Mouse (Mus musculus): ENCODE data around the gene Gm44805. TPM values are rescaled to one million over a fixed set of nuclear protein-coding genes. Genes with fewer than 3 reads are reported as not detected.
A peak's percentile ranks its signal among the peaks of the same experiment; 100 is the strongest.

Gm44805 gene
- total RNA-seq, 2 experiments from 2014 or later: not detected

DNA sequence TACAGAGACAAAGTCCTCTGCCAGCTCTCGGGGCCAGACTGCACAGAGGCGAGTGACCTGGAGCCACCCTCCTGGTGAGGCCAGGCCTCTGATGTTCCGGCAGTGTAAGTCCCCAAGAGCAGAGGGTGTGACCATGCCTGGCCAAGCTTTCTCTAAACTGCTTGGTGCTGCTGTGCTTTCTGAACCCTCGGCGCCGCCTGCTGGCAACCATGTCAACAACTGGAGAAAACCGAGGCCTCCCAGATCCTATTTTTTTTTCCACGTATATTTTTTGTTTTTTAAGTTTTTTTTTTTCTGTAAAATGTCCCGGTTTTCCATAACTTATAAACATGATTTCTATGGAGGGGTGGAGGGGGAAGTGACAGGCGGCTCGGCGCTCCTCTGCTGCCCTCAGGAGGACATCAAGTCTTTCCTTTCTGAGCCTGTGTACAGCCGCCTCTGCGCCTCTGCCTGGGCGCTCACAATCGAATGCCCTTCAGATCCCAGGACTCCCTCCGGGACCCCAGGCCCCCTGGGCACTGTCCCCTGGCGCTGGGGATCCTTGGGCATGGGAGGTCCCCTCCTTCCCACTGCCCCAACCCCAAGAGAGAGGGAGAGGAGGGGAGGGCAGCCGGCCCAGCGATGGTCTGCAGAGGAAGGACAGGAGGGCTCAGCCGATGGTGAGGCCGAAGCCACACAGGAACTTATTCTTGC lies 20.0 kb upstream of the Gm44805 start:
- peak; percentile 71 to 73 for DNase-seq (ENCODE audit: low spot score in 2 of 2)
- intact Hi-C loops (cut with DNase I): loop anchor here (2.0 kb wide), 1 partner anchor 32 kb away; no protein-coding TSS in a partner anchor

DNA sequence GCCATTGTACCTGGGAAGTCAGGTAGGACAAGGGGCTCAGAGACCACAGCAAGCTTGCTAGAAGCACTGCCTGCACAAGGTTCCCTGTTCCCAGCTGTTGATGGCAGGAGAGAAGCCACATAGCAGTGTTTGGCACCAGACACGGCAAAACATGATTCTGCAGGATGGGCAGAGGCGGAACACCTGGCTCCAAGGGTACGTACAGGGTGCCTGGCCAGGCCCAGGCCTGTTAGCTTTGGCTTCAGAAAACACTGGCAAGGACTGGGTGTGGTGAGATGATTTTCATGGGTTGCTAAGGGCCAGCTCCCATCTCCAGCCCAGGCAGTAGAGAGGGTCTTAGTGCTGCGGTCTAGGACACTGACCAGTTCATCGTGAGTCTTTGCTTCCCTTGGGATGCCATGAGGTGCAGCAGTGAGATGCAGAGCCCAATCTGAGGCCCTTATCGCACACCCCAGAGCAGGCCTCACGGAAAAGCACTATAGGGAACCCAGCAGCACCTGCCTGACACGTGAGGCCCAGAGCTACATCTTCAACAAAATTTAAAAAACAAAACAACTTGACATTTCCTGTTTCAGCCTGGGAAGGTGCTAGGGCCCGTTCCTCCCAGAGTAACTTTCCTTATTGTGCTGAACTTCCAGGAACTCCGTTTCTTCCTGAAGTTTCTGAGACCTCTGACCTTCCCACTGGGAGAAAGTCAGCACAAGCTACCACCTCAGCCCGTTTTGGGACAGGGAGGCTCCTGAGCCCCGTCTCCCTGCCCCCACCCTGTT lies 19.3 kb upstream of the Gm44805 start:
- intact Hi-C loops (cut with DNase I): loop anchor here (2.0 kb wide), 1 partner anchor 32 kb away; no protein-coding TSS in a partner anchor
- DNase-seq (ENCODE audit: low spot score in 2 of 2): no peak

DNA sequence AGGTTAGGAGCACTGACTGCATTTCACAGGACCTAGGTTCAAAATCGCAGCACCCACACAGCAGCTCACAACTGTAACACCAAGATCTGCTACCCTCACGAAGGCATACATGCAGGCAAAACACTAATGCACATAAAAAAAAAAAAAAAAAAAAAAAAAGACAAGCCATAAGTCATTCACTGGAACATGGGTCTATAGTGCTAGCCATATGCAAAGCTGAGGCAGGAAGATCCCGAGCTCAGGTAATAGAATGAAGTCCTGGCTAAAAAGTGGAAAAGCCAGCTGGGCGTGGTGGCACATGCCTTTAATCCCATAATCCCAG lies 18.6 kb upstream of the Gm44805 start:
- intact Hi-C loops (cut with DNase I): loop anchor here (2.0 to 10.0 kb wide), 2 partner anchors 31 to 295 kb away; partner anchors contain the start of genes Ckm and Klc3
- DNase-seq (ENCODE audit: low spot score in 2 of 2): no peak

DNA sequence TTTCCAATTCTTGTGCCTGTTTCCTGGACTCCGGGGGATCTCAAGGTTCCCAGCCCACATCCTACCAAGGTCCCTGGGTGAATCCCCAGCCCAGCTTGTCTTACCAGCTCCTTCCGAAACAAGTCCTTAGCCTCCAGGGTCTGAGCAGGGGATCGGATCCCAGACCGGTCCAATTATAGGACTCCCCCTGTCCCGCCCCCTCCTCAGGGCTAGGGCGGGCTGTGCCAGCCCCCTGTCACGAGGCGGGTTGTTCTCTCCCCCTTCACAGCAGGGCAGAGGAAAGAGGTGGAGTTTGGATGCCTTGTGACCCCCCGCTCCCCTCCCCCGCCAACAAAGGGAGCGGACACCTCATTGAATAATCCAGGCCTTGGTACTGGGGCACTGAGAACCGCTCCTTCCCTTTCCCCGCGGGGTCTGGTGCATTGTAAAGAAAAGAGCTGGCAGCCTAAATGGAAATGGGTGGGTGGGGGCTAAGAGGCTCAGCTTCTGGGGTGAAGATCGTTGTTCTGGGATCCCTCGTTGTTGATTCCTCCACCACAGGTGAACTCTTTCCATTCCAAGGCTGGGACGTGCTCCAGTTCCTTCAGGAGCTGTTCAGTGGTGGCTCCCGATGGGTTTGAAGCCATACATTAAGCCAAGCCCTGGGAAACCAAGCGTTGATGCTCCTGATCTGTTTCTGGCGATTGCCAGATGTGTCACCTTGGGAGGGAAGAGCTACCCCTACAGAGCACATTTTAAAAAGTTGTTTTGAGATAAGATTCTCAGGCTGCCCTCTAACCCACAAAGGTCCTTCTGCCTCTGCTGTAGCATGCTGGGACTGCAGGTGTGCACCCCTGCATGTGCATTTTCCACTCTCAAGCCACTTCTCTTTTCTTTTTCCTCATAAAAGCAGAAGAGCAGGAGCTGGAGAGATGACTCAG lies 17.9 kb upstream of the Gm44805 start, which contains the start of gene Apoe:
Gene Apoe, minus strand, starts transcription at position 282 of the 920 bp plus-strand sequence.
- intact Hi-C loops (cut with DNase I): loop anchor here (10.0 kb wide), 1 partner anchor 294 kb away; the partner anchor contains the start of genes Ckm and Klc3
- peak; percentile 66 to 70 for DNase-seq (ENCODE audit: low spot score in 2 of 2)

DNA sequence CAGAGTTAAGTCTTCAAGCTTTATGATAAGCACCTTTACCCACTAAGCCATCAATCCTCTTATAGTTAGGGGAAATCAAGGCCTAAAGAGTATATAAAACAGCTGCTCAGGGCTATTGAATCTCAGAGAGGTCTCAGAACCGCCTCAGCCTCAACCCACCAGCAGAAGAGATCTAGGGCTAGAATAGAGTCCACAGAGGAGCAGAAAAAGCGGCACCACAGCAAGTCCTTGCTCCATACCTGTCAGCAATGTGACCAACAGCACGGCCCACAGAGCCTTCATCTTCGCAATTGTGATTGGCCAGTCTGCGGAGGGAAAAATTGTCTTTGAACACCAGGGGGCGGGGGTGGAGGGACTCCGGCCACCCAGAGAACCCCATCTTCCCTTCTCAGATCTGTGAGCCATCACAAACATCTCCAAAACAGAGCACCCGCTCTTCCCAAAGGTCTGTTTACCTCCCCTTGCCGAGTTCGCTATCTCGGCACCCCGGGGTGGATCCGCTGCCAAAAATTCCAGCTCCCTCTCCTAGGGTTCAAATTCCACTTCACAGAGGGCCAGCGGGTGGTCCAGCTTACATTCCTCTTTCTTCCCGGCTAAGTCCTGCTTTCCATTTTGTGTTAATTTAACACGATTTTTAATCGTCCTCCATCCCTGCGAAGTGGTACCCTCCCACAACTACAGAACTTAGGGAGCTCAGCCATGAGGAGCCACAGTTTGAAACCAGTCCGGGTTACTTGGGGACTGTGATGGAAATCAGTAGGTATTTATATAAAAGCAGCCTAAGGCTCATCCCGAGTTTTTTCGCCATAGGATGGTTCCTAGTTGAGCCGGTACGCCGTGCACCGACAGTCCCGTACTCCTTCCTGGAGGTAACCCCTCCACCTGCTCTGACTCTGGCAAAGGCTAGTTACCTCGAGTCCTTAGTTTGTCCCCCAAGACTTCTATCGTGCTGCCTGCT lies 17.0 kb upstream of the Gm44805 start:
- intact Hi-C loops (cut with DNase I): loop anchor here (10.0 kb wide), 1 partner anchor 293 kb away; the partner anchor contains the start of genes Ckm and Klc3
- DNase-seq (ENCODE audit: low spot score in 2 of 2): no peak

DNA sequence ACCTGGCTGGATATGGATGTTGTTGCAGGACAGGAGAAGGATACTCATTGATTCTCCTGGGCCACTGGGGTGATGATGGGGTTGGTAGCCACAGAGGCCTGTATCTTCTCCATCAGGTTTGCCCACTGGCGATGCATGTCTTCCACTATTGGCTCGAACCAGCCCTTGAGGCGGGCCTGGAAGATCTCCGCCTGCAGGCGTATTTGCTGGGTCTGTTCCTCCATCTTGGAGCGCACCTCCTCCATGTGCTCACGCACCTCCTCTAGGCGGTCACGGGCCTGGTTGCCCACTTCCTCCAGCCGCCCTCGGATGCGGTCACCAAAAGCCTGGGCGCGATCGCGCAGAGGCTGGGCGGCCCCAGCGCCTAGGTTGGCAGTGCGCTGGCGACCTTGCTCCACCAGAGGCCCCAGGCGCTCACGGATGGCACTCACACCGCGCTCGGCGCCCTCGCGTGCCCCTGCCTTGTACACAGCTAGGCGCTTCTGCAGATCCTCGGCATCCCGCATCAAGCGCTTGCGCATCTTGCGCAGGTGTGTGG lies 15.2 kb upstream of the Gm44805 start:
- no peak for DNase-seq (ENCODE audit: low spot score in 2 of 2)
- intact Hi-C loops (cut with DNase I): loop anchor here (10.0 kb wide), 1 partner anchor 292 kb away; the partner anchor contains the start of genes Ckm and Klc3

DNA sequence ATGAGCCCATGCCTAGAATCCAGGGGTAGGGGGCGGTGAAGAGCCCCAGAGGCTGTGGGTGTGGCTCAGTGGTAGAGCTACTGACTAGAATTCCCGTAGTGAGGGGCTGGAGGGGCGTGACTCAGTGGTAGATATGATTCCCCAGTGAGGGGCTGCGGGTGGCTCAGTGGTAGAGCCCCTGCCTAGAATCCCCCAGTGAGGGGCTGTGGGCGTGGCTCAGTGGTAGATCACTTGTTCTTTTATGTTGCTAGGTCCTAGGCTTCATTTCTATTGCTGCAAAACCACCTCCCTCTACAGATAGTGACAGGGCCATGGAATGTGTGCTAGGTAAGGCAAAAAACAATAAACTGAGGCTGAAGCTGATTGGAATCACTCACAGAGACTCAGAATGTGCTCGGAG lies 14.7 kb upstream of the Gm44805 start:
- intact Hi-C loops (cut with DNase I): loop anchor here (10.0 kb wide), 1 partner anchor 291 kb away; the partner anchor contains the start of genes Ckm and Klc3
- no peak for DNase-seq (ENCODE audit: low spot score in 2 of 2)

DNA sequence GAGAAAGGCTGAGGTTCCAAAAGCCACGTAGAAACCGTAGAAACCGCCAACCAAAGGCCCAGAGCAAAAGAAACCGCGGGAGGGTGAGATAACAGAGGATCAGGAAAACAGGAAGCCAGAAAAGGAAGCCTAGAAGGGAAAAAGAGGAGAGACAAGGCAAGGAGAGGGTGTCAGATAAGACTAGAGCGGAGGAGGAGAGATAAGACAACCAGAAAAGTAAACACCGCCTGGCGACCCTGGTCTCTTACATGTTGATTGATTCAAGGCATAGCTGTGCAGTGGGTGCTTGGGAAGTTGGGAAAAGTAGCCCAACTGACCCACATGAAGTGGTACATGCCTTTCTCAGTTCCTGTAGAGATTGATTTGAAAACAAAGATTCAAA lies 14.0 kb upstream of the Gm44805 start:
- intact Hi-C loops (cut with DNase I): loop anchor here (10.0 kb wide), 1 partner anchor 290 kb away; the partner anchor contains the start of genes Ckm and Klc3
- no peak for DNase-seq (ENCODE audit: low spot score in 2 of 2)

DNA sequence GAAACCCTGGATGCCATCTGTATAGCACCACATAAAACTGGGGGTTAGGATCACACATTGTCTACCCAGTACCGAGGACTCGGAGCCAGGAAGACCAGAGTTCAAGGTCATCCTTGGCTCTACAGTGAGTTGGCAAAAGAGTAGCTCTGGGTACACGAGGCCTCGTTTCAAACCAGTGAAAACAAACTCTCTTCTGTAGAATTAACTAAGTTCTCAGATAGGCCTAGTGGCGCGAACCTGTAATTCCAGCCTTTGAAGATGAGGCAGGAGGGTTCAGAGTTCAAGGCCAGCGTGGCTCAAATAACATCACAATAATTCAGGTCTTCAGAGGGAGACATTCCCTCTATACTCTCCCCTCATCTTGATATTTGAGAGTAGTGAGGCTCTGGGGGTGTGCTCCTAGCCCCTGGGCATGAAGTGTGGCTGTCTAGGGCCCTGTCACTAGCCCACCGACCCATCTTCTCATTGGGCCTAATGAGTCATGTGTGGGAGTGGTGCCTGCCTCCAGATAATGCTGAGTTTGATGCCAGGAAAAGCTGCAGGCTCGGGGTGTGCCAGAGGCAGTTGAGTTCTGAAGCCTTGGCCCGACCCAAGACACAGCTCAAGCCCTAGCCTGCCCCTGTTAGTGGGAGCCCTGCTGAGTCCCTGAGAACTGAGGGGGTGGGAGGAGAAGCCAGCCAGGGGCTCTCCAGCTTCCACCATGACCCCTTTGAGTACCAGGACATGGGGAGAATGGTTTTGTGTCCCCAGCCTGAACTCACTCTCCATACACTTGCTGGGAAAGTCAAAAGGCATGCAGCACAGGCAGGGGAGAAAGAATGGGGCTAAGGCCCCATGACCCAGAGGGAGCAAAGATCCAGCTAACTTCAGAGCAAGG lies 13.4 kb upstream of the Gm44805 start:
- intact Hi-C loops (cut with DNase I): loop anchor here (10.0 kb wide), 1 partner anchor 290 kb away; the partner anchor contains the start of genes Ckm and Klc3
- DNase-seq (ENCODE audit: low spot score in 2 of 2): no peak

DNA sequence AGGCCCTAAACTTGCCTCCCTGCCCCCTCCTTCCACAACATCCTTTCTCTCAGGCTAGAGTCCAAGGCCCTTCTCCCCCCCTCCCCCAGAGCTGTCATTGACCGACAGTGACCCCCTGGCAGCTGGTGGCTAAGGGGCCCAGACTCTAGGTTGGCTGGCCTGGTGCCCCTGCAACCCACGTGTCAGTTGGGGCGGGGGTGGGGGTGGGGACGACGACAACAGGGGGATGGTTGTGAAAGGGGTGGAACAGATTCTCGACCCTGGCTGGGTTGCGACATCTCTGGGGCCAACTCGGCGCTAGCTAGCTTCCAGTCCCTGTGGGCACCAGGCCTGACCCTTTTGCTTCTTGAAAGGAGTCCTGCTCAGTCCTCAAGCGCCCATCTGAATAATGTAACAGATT lies 12.2 kb upstream of the Gm44805 start:
- peak; percentile 50 to 70 for DNase-seq (ENCODE audit: low spot score in 2 of 2)
- intact Hi-C loops (cut with DNase I): loop anchor here (10.0 kb wide), 1 partner anchor 289 kb away; the partner anchor contains the start of genes Ckm and Klc3

DNA sequence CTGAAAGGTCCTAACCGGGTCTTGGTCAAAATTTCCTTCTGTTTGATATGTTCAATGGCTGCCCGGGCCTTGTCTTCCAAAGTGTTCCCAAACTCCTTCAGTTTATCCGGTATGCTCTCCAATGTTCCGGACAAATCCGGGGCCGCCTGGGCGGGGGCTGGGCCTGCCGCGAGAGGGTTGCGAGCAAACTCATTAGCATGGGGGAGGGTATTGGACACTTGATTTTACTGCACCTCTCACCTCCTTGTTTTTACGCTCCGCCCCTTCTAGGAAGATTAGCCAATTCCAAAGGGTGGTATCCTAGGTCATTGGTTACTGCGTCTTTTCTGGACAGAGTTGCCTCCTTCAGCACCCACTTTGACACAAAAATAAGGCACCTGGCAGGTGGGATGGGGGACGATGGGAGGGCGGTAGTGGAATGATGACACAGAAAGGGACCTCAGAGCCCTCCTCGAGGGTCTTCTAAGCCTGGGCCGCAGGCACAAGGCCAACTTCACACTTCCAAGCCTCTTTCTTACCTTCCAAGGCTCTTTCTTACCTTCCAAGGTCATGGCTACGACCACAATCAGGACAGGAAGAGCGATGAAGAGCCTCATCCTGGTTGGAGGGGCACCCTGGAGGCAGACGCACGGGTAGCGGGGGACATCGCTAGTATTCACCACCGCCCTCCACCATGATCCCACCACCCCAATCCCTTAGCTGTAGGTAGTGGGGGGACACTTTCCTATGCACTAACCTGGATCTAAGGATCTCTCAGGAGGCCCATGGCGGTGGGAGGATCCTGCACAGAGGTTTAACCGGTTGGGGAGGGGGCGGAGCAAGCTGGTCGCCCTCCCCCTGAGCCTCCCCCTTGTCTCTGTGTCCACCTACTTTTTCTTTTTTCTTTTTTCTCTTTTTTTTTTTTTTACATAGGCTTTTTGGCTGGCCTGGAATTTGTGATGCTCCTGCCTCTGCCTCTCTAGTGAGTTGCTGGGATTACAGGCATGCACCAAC lies 10.9 kb upstream of the Gm44805 start, which contains the start of gene Apoc1:
Gene Apoc1, minus strand, starts transcription at position 788 of the 993 bp plus-strand sequence.
- intact Hi-C loops (cut with DNase I): loop anchor here (10.0 kb wide), 1 partner anchor 287 kb away; the partner anchor contains the start of genes Ckm and Klc3
- DNase-seq (ENCODE audit: low spot score in 2 of 2): no peak

DNA sequence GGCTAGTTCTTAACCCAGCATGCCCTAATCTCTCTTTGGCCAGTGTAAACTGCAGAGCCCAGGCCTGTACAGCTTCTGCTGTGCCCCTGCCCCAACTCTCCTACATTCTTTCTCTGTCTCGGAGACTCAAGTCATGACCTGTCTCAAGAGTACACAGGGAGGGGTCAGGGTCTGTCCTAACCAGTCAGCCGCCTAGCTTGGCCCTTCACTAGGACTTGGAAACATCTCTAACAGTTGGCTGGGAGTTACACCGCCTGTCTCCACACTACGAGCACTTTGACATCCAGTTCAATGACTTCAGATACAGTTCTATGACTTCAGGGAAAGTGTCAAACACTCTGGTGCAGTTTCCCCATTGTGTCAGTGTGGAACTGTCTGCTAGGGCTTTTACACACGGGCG lies 10.2 kb upstream of the Gm44805 start:
- intact Hi-C loops (cut with DNase I): loop anchor here (10.0 kb wide), 1 partner anchor 287 kb away; the partner anchor contains the start of genes Ckm and Klc3
- DNase-seq (ENCODE audit: low spot score in 2 of 2): no peak

DNA sequence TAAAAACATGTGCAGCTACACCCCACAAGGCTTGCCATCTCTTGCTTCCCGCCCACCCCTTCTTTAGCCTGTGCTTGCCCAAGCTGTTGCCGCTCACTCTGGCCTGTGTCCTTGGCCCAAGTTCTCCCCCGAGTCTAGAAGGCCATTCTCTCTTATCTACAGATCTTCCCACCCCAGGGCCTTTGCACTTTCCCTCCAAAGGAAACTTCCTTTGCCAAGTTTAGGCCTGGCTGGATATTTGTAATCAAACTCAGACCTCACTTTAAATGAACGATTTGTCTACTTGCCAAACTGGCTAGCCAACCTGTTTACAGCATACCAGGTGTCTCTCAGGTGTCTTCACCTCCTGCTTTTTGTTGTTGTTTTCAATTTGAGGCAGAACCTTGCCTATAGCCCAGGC lies 9.6 kb upstream of the Gm44805 start:
- no peak for DNase-seq (ENCODE audit: low spot score in 2 of 2)
- intact Hi-C loops (cut with DNase I): loop anchor here (10.0 kb wide), 1 partner anchor 286 kb away; the partner anchor contains the start of genes Ckm and Klc3

DNA sequence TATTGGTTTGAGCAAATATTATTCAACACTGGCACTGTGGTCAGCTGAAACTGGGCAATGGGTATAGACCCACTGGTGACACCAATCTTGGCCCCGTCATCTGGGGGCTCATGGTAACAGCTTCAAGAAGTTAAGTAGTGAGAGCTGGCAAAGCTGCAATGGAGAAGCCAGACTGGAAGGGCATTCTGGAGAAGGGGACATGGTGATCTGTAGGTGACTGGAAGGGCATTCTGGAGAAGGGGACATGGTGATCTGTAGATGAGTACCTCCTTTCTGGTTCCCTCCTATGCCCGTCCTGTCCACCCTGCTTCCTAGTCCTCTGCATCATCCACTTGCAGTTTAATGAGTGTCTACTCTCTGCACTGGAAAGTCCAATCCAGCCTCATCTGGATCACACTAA lies 7.4 kb upstream of the Gm44805 start:
- intact Hi-C loops (cut with DNase I): no loop called here
- no peak for DNase-seq (ENCODE audit: low spot score in 2 of 2)

DNA sequence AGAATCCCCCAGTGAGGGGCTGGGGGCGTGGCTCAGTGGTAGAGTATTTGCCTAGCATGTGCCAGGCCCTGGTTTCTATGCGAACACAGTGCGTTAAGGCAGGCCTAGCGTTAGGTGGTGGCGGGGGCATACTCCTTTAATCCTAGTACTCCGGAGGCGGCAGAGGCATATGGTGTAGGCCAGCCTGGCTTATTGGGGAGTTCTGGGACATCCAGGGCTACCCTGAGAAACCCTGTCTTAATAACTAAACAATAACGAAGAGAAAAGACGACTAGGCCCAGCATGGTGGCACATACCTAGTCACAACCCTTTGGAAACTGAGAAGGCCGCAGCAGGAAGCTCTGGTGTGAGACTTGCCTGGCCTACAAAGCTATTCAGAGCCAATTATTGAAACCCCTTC lies 6.9 kb upstream of the Gm44805 start:
- intact Hi-C loops (cut with DNase I): no loop called here
- no peak for DNase-seq (ENCODE audit: low spot score in 2 of 2)
